Mouse (Mus musculus): ENCODE results near the gene En2. TPM values are rescaled to one million over a fixed set of nuclear protein-coding genes. Genes with fewer than 3 reads are reported as not detected.

En2 gene
- polyA plus RNA-seq (2015; fragmentation: Nextera tagmentation; extraction: Ambion mirVana), result not detected in 2 replicates

DNA sequence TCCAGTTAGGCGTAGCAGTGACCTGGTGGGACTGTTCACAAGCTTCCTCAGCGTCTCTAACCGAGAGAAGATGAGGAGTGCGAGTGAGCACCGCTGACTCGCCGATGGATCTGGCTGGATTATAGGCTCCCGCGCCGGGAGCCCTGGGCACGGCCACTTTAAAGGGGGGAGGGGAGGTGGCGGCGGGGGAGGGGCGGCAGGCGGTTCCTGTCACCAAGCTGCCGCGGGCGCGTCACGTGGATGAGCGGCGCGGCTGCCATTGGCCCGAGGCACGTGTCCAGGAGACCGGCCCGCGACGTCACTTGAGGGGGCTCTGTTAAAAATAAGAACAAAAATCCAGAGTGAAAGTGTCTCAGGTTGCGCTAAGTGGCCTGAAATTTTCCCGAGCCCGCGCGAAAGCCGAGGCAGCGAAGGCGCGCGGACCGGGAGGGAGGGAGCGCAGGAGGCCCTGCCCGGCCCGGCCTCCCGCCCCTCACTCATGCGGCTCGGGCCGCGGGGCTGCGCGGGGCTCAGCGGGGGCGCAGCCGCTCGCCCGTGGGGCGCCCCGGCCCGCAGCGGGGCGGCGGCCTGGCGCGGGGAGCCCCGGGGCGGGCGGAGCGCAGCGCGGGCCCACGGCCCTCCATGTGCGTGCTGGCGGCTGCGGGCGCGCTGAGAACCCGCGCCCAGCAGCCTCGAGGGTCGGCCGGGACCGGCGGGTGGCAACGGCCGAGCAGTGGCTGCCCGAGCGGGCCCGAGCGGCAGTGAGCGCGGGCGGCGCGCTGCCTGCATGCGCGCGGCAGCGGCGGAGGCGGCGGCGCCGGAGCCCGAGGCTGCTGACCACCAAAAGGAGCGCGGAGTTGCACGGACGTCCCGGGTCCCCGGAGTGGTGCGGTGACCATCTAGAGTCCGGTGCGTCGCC, at the start of gene En2:
TSS of gene En2 (plus strand) at position 337 of the 898 bp plus-strand sequence.
- no peak for TF ChIP-seq CTCF (IDR thresholded peaks at IDR 0.05; ENCODE audit: low read depth)
- no peak for TF ChIP-seq EP300 (optimal IDR thresholded peaks at IDR 0.05)
- ATAC-seq (ENCODE audit: low FRiP score, low TSS enrichment), result no peak
- under 1% methylated on average over 46 of the region's 113 CpGs for WGBS

DNA sequence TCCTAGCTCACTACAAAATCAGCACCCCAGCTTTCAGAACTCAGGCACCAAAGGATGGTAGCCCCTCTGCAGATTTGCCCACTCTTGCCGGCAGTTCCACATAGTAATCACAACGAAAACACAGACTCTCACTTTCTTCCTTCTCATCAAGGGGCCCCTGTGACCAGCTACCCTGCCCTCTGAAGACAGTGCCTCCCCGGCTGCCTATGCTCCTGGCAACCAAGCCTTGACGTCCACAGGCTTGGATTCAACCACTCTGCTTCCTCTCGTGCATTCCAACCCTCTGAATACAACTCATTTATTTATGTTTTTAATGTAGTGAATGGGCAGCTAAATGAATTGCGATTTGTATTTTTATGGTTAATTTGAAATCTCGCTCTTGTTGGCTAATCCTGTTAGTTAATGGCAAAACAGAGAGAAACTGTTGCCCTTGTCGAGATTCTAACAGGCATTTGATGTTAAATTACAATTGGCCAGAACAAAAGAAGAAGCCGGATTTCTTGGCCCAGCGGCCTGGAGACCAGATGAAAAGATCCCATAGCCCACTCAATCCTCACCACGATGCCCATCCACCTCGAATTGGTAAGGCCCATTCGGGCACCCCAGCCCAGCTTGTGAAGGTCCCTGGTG, 48.1 kb upstream of the En2 start:
- H3K9me3 ChIP-seq (ENCODE audit: control insufficient read depth, low read length), result no peaks in the 10 kb centered on the region
- no peak overlapping the region for H3K9ac ChIP-seq (ENCODE audit: low read length)
- H3K27me3 ChIP-seq (ENCODE audit: control insufficient read depth, insufficient read depth, low read length), result peaks cover 23% of the 10 kb centered on the region; the same call in 1 of the 2 replicates
- DNase-seq (ENCODE audit: low spot score) (no peak), ATAC-seq (ENCODE audit: low FRiP score, low TSS enrichment) (no peak)
- H3K4me1 ChIP-seq (replicated peaks; ENCODE audit: control insufficient read depth, insufficient read depth), result no peaks in the 10 kb centered on the region
- H3K4me2 ChIP-seq (replicated peaks; ENCODE audit: low read depth), result no peak overlapping the region
- H3K4me3 ChIP-seq (ENCODE audit: low read depth, low read length), result no peak overlapping the region
- 12% methylated on average over 13 of the region's 13 CpGs for WGBS
- H3K36me3 ChIP-seq (ENCODE audit: control insufficient read depth, insufficient read depth, low read length), result no peaks in the 10 kb centered on the region
- TF ChIP-seq CTCF (IDR thresholded peaks at IDR 0.05; ENCODE audit: low read depth), result no peak
- no peak for TF ChIP-seq EP300 (optimal IDR thresholded peaks at IDR 0.05)
- no peak overlapping the region for H3K27ac ChIP-seq (replicated peaks)

More for the DNA sequence above, at the start of gene En2:
- H3K27ac ChIP-seq (replicated peaks), result no peak within 1 kb of the TSS
- H3K9me3 ChIP-seq (ENCODE audit: control insufficient read depth, low read length), result no peaks in the 10 kb centered on the region
- H3K27me3 ChIP-seq (ENCODE audit: control insufficient read depth, insufficient read depth, low read length), result peaks cover 44% of the 10 kb centered on the region
- peak within 1 kb of the TSS; percentile 46 for H3K4me3 ChIP-seq (ENCODE audit: low read depth, low read length)
- peak; percentile 33 for DNase-seq (ENCODE audit: low spot score)
- no peaks in the 10 kb centered on the region for H3K36me3 ChIP-seq (ENCODE audit: control insufficient read depth, insufficient read depth, low read length)
- H3K4me1 ChIP-seq (replicated peaks; ENCODE audit: control insufficient read depth, insufficient read depth), result peaks cover 2% of the 10 kb centered on the region; the same call in 1 of the 2 replicates
- peak within 1 kb of the TSS; percentile 76 for H3K4me2 ChIP-seq (replicated peaks; ENCODE audit: low read depth)
- H3K9ac ChIP-seq (ENCODE audit: low read length), result peak within 1 kb of the TSS; percentile 23; the same call in 1 of the 2 replicates

DNA sequence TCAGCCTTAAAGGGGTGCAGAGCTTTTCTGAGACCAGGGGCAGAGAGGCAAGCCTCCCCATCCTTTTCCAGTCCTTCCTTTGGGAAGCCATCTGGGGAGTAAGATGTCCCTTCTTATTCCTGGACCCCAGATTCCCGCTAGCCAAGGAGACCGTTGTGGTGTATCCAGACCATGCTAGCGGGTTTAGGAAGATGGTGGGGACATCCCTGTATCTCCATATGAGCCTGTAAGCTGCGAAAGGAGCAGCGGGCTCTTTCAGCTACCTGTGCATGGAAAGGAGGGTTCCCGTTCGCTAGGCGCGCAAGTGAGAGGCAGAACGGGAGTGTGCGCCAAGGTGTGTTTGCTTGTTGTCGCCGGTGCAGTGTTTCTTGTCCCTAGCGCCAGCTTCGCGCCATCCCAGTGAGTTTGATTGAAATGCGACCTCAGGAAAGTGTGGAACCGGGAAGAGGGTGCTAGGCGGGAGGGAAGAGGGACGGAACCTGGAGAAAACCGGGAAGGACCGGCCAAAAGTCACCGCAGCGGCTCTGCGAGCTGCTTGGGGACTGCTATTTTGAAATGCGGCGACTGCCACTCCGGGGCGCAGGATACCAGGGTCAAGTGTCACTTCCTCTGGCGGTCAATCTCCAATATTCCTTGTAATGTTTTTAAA, 47.5 kb upstream of the En2 start:
- Histone ChIP-seq H3K4me1 (replicated peaks; ENCODE audit: control insufficient read depth, insufficient read depth) (no peaks in the 10 kb centered on the region), H3K4me3 (ENCODE audit: low read depth, low read length) (peak overlapping the region; percentile 15), H3K36me3 (ENCODE audit: control insufficient read depth, insufficient read depth, low read length) (no peaks in the 10 kb centered on the region), H3K4me2 (replicated peaks; ENCODE audit: low read depth) (peak overlapping the region; percentile 31), H3K27ac (replicated peaks) (no peak overlapping the region), H3K9me3 (ENCODE audit: control insufficient read depth, low read length) (no peaks in the 10 kb centered on the region), H3K9ac (ENCODE audit: low read length) (no peak overlapping the region), H3K27me3 (ENCODE audit: control insufficient read depth, insufficient read depth, low read length) (peaks cover 23% of the 10 kb centered on the region; the same call in 1 of the 2 replicates)
- WGBS, result under 1% methylated on average over 30 of the region's 30 CpGs
- ATAC-seq (ENCODE audit: low FRiP score, low TSS enrichment), result no peak
- TF ChIP-seq EP300 (optimal IDR thresholded peaks at IDR 0.05), result no peak
- no peak for TF ChIP-seq CTCF (IDR thresholded peaks at IDR 0.05; ENCODE audit: low read depth)
- no peak for DNase-seq (ENCODE audit: low spot score)

DNA sequence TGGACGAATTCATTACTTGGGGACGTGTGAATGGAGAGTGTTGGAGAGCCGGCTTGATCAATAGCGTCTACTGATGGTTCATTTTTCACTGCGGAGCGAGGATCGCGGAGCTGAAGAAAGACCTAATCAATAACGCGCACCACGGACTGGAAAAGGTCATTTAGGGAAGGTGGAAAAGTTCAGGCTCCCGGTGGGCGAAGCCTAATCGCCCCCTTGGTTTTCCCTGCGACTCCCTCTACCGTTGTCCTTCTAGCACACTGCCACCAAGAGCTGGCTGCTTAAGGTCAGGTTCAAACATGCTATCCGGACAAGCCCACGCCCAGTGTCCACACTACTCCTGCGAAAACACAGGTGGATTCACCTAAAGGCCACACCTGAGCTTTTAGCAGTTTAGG, 47.0 kb upstream of the En2 start:
- TF ChIP-seq CTCF (IDR thresholded peaks at IDR 0.05; ENCODE audit: low read depth) (no peak), EP300 (optimal IDR thresholded peaks at IDR 0.05) (no peak)
- H3K36me3 ChIP-seq (ENCODE audit: control insufficient read depth, insufficient read depth, low read length), result no peaks in the 10 kb centered on the region
- H3K4me2 ChIP-seq (replicated peaks; ENCODE audit: low read depth), result peak overlapping the region; percentile 31
- H3K9ac ChIP-seq (ENCODE audit: low read length), result no peak overlapping the region
- no peak for DNase-seq (ENCODE audit: low spot score)
- H3K4me1 ChIP-seq (replicated peaks; ENCODE audit: control insufficient read depth, insufficient read depth), result no peaks in the 10 kb centered on the region
- no peak for ATAC-seq (ENCODE audit: low FRiP score, low TSS enrichment)
- no peak overlapping the region for H3K27ac ChIP-seq (replicated peaks)
- peak overlapping the region; percentile 15; the same call in 1 of the 2 replicates for H3K4me3 ChIP-seq (ENCODE audit: low read depth, low read length)
- H3K9me3 ChIP-seq (ENCODE audit: control insufficient read depth, low read length), result no peaks in the 10 kb centered on the region
- WGBS, result under 1% methylated on average over 19 of the region's 19 CpGs
- peaks cover 26% of the 10 kb centered on the region; the same call in 1 of the 2 replicates for H3K27me3 ChIP-seq (ENCODE audit: control insufficient read depth, insufficient read depth, low read length)

DNA sequence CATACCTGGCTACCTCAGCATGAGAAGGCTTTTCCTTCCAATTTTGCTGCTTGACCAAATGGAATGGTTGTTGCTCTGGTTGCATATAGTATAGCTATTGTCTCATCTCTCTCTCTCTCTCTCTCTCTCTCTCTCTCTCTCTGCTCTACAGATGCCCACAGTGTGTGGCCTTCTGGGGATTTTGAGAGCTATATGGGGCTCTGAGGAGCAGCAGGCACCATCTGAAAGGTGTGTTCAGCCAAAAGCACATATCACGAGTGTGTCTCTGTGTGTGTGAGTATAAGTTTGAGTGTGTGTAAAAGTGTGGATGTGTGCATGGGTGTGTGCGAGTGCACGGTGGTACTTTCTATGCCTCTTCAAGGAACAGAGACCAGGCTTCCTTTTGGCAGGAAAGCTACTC, 45.9 kb upstream of the En2 start:
- WGBS, result 18% methylated on average over 3 of the region's 3 CpGs
- Histone ChIP-seq H3K4me3 (ENCODE audit: low read depth, low read length) (no peak overlapping the region), H3K4me1 (replicated peaks; ENCODE audit: control insufficient read depth, insufficient read depth) (no peaks in the 10 kb centered on the region), H3K27me3 (ENCODE audit: control insufficient read depth, insufficient read depth, low read length) (peaks cover 26% of the 10 kb centered on the region; the same call in 1 of the 2 replicates), H3K4me2 (replicated peaks; ENCODE audit: low read depth) (no peak overlapping the region), H3K27ac (replicated peaks) (no peak overlapping the region), H3K36me3 (ENCODE audit: control insufficient read depth, insufficient read depth, low read length) (no peaks in the 10 kb centered on the region), H3K9ac (ENCODE audit: low read length) (no peak overlapping the region), H3K9me3 (ENCODE audit: control insufficient read depth, low read length) (no peaks in the 10 kb centered on the region)
- DNase-seq (ENCODE audit: low spot score), result no peak
- TF ChIP-seq CTCF (IDR thresholded peaks at IDR 0.05; ENCODE audit: low read depth) (no peak), EP300 (optimal IDR thresholded peaks at IDR 0.05) (no peak)
- ATAC-seq (ENCODE audit: low FRiP score, low TSS enrichment), result no peak
